Mouse (Mus musculus): ENCODE data around the gene Btbd1.

DNA sequence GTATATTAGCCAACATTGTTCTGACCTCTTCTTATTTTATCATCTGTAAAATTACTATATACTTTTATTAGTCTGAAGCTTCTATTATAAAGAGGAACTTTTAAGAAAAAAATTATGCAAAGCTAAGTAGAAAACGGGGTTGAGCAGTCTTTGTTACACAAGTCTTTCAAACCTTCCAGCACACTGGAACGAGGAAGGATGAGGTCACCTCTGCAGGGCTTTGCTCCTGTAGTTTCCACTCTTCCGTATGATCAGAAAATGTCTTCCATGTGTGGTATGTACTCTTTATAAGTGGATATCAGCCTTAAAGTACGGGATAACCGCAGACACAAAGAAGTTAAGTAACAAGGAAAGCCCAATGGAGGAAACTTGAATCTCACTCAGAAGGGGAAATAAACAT is 6.2 kb upstream of the Btbd1 start:
- TF ChIP-seq USF1 (IDR thresholded peaks at IDR 0.05; ENCODE audit: low read depth) (no peak), TCF12 (IDR thresholded peaks at IDR 0.05; ENCODE audit: insufficient read depth, poor library complexity, severe bottlenecking) (no peak), POLR2A (IDR thresholded peaks at IDR 0.05; ENCODE audit: insufficient read length, low read depth) (no peak), MYOG (IDR thresholded peaks at IDR 0.05; ENCODE audit: control insufficient read depth in 1 of 3, insufficient read depth in 1 of 3, insufficient read length in 2 of 3, low read depth in 2 of 3) (no peak)

All from myocyte (in vitro differentiated cells).